In genomic region chr8:105495350-105496302, GRCm38 (mm10) we compare ENCODE assay signal across 7 mouse cellular contexts. TPM values are rescaled to one million over a fixed set of nuclear protein-coding genes. Genes with fewer than 3 reads are reported as not detected.
A peak's percentile ranks its signal among the peaks of the same experiment; 100 is the strongest.
DNase-seq lines count a peak whose midpoint lies in the region; ATAC-seq and TF ChIP-seq lines count a peak whose summit lies in the region.

No protein-coding gene starts in this region.

- H3K9me3 ChIP-seq in E14TG2a.4 (ENCODE audit: low read length) = no peaks in the 10 kb centered on the region
- H3K9me3 ChIP-seq in hindbrain, embryonic 11.5 days (ENCODE audit: control insufficient read depth, low read length) = no peaks in the 10 kb centered on the region

- no peak overlapping the region for H3K27ac ChIP-seq in hindbrain, embryonic 11.5 days (ENCODE audit: low read depth, low read length)

- H3K9ac ChIP-seq in hindbrain, embryonic 11.5 days (ENCODE audit: low read depth, low read length) = peak overlapping the region; percentile 85

- 42% methylated on average over 17 of the region's 17 CpGs for WGBS in hindbrain, embryonic 11.5 days

- H3K4me2 ChIP-seq in hindbrain, embryonic 11.5 days (replicated peaks; ENCODE audit: low read depth, low read length) = peak overlapping the region; percentile 94

- H3K4me3 ChIP-seq in E14TG2a.4 (replicated peaks; ENCODE audit: low read length) = peak overlapping the region; percentile 91
- H3K4me3 ChIP-seq in hindbrain, embryonic 11.5 days (ENCODE audit: low read depth, low read length) = peak overlapping the region; percentile 88

- no peak for TF ChIP-seq CTCF in E14TG2a.4 (conservative IDR thresholded peaks at IDR 0.05; ENCODE audit: low read length)

- H3K4me1 ChIP-seq in E14TG2a.4 (replicated peaks; ENCODE audit: low read depth, low read length) = peaks cover 29% of the 10 kb centered on the region
- H3K4me1 ChIP-seq in hindbrain, embryonic 11.5 days (replicated peaks; ENCODE audit: control insufficient read depth, insufficient read depth, low read length) = peaks cover 4% of the 10 kb centered on the region; the same call in 1 of the 2 replicates

- ATAC-seq in hindbrain, embryonic 11.5 days (ENCODE audit: low FRiP score) = no peak
- ATAC-seq in CD4-positive, CD25-positive, alpha-beta regulatory T cell, adult 4 months = no peak

- DNase-seq in Muller cell, postnatal 12 days (ENCODE audit: inconsistent ontology term) = peak; percentile 29
- DNase-seq in hindbrain, embryonic 11.5 days (ENCODE audit: low spot score) = peak; percentile 22
- peak; percentile 60 for DNase-seq in lung, postnatal 36 days
- no peak for DNase-seq in embryo, embryonic 9.5 days (ENCODE audit: extremely low spot score)
- DNase-seq in adrenal gland, adult 2 months = no peak

- peaks cover 29% of the 10 kb centered on the region for H3K27me3 ChIP-seq in E14TG2a.4 (ENCODE audit: insufficient read depth, low read length)
- H3K27me3 ChIP-seq in hindbrain, embryonic 11.5 days (ENCODE audit: control insufficient read depth, insufficient read depth, low read length) = no peaks in the 10 kb centered on the region

- no peaks in the 10 kb centered on the region for H3K36me3 ChIP-seq in E14TG2a.4 (ENCODE audit: insufficient read depth, low read length)
- H3K36me3 ChIP-seq in hindbrain, embryonic 11.5 days (ENCODE audit: control insufficient read depth, insufficient read depth, low read length) = no peaks in the 10 kb centered on the region

RNA-seq across cellular contexts. Expression of gene Zdhhc1, which starts 1.1 kb away (rescaled TPM):
- 19.0 and 19.7 TPM in 2 replicates for polyA plus RNA-seq in hindbrain, embryonic 11.5 days (2014; fragmentation: Nextera tagmentation; extraction: Ambion mirVana)
- 1 to 10 TPM in 1 of 2 experiments, under 1 TPM in 1; 0.97 to 1.5 TPM for polyA plus RNA-seq in CD4-positive, CD25-positive, alpha-beta regulatory T cell, adult 4 months (2017; shearing (Covaris generic))
- 10 to 100 TPM; 13.8 to 19.2 TPM for total RNA-seq in adrenal gland, adult 2 months (2021)
- polyA plus RNA-seq in adrenal gland, adult 2 months (2012; rRNA removed) = 53.3 and 62.5 TPM in 2 replicates

RNA-seq across cellular contexts. Expression of gene Hsd11b2, which starts 22.9 kb away (rescaled TPM):
- polyA plus RNA-seq in hindbrain, embryonic 11.5 days (2014; fragmentation: Nextera tagmentation; extraction: Ambion mirVana) = 19.6 and 21.1 TPM in 2 replicates
- polyA plus RNA-seq in CD4-positive, CD25-positive, alpha-beta regulatory T cell, adult 4 months (2017; shearing (Covaris generic)) = not detected
- total RNA-seq in adrenal gland, adult 2 months (2021) = under 1 TPM; 0.14 to 0.35 TPM
- polyA plus RNA-seq in adrenal gland, adult 2 months (2012; rRNA removed) = 1.2 and 2.2 TPM in 2 replicates

RNA-seq across cellular contexts. Expression of gene Tppp3, which starts 24.3 kb away (rescaled TPM):
- 206 and 218 TPM in 2 replicates for polyA plus RNA-seq in hindbrain, embryonic 11.5 days (2014; fragmentation: Nextera tagmentation; extraction: Ambion mirVana)
- 1 to 10 TPM; 1.2 to 1.4 TPM for polyA plus RNA-seq in CD4-positive, CD25-positive, alpha-beta regulatory T cell, adult 4 months (2017; shearing (Covaris generic))
- total RNA-seq in adrenal gland, adult 2 months (2021) = 10 to 100 TPM; 26.2 to 37.5 TPM
- polyA plus RNA-seq in adrenal gland, adult 2 months (2012; rRNA removed) = 50.8 and 65.2 TPM in 2 replicates

Comparison
In these comparisons a context has a peak if more than half of its experiments do, and no peak if none do; other contexts are left out.
1. DNase-seq: peak in Muller cell, postnatal 12 days (single experiment), hindbrain, embryonic 11.5 days (single experiment) and lung, postnatal 36 days (single experiment); none in embryo, embryonic 9.5 days (single experiment) and adrenal gland, adult 2 months (single experiment).
2. RNA of gene Tppp3, which starts 24.3 kb away (polyA plus RNA-seq): 206 to 218 TPM in hindbrain, embryonic 11.5 days and 50.8 to 65.2 TPM in adrenal gland, adult 2 months; 1.2 to 1.4 TPM in CD4-positive, CD25-positive, alpha-beta regulatory T cell, adult 4 months; every median in the first group is over 10 times any median in the second.